Mouse (Mus musculus): Measurements from ENCODE around the gene Ntsr2.

Ntsr2 gene

DNA sequence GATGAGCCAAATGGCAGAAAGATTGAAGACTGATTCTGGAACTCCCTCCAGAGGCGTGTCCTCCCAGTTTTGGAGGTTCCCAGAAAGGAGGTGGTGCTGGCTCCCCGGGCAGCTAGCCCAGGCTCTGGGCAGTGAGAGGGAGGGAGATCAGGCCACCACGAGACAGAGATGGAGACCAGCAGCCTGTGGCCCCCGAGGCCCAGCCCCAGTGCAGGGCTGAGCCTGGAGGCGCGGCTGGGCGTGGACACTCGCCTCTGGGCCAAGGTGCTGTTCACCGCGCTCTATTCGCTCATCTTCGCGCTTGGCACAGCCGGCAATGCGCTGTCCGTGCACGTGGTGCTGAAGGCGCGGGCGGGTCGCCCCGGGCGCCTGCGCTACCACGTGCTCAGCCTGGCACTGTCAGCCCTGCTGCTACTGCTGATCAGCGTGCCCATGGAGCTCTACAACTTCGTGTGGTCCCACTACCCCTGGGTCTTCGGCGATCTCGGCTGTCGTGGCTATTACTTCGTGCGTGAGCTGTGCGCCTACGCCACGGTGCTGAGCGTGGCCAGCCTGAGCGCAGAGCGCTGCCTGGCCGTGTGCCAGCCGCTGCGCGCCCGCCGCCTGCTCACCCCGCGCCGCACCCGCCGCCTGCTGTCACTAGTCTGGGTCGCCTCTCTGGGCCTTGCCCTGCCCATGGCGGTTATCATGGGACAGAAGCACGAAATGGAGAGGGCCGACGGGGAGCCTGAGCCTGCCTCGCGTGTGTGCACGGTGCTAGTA is at the start of gene Ntsr2:
TSS of gene Ntsr2 (plus strand) at position 51 of the 762 bp plus-strand sequence.
- DNase-seq (ENCODE audit: low read depth, low spot score): peak; percentile 55

DNA sequence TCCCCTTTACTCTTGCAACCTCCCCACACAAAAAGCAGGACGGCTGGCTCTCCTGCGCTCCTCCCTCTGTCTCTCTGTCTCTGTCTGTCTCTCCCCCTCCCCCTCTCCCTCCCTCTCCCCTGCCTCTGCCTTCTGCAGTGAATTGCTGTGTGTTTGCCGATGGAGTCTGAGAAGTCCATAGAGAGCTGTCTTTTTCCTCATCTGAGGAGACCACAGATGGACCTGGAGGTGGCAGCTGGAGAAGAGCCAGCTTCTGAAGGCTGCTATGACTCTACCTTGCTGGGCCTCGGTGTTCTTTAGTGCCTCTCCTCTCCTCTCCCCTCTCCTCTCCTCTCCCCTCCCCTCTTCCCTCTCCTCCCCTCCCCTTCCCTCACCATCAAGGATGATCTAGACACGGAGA is 47.6 kb upstream of the Ntsr2 start:
- no peak for DNase-seq (ENCODE audit: low read depth, low spot score)

DNA sequence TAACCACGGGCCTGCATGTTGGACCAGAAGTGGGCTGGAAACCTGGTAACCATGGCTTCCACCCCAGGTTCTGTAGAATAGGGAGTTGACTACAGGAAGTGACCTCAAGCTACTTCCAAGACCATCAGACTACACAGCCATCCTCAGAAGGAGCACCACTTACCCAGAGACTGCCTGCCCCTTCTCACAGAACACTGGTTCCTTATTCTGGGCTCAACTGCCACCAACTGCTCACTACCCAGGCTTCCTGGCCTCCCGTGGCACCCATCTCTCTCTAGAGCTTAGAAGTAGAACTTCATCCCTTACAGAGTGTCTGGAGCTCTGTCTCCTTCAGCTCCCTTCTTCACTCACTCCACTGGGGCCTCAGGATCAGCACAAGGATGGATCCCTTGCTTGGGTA is 42.2 kb upstream of the Ntsr2 start, which contains the start of gene Lpin1:
TSS of gene Lpin1 (minus strand) at position 31 of the 400 bp plus-strand sequence.
- no peak for DNase-seq (ENCODE audit: low read depth, low spot score)

DNA sequence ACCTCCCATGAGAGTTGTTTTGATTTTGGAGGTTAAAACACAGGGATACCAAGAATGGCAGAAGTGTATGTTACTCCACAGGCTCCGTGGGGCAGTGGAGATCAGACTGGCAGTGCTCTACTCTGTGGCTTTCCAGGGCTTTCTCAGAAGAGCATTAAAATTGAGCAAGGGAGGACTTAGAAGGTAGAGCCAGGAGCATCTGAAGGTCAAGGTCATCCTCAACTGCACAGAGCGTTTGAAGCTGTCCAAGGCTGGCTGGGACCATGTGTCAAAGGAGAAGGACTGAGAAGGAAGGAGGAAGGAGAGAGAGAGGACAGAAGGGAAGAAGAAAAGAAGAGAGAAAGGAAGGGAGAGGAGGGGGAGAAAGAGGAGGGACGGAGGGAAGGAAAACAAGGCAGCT is 38.6 kb upstream of the Ntsr2 start:
- DNase-seq (ENCODE audit: low read depth, low spot score): no peak

DNA sequence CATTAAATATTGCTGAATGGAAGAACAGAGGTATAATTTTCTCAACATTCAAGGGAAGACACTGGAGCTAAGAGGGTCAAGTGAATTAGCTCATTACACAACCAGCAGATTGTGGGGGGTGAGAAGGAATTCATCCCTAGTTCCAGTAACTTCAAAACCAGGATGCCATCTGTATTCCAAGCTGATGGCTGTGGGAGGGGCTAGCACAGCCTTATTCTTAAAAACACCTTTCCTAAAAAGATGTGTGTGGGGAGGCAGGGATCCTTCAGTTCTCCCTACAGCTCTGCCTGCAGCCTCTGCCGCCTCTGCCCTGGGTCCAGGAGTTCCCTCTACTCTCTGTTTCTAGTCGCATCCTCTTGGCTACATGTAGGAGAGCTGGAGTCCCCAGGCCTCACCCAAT is 37.4 kb upstream of the Ntsr2 start:
- no peak for DNase-seq (ENCODE audit: low read depth, low spot score)

DNA sequence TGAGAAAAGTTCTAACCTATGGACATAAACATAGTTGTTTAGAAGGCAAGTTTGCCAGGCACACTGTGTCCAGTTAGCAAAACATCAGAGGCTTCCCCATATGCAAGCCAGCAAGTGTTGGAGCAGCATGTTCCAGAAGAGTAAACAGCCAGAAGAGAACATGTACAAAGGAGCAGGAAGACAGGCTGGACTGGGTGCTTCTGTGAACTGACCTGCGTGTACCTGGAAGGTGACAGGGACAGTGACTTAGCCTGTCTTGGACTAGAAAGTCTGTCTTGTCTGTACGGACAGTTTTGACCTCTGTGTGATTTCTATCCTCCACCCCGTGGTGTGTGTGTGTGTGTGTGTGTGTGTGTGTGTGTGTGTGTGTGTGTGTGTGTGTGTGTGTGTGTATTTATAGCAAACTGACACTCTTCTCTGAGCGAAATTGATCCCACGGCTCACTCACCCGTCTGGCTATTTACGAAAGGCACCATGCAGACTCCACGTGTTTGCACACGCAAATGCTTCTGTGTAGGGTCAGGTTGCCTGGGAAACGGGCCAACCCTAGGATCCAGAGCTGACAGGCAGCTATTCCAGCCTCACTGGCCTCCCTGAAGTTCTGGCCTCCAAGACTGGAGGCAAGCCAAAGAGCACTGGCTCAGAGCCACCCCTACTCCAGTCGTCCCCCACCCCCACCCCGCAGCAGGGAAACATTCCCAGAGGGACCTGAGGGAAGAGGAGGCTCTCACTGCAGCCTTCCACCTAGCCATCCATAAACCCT is 34.5 kb upstream of the Ntsr2 start:
- no peak for DNase-seq (ENCODE audit: low read depth, low spot score)

DNA sequence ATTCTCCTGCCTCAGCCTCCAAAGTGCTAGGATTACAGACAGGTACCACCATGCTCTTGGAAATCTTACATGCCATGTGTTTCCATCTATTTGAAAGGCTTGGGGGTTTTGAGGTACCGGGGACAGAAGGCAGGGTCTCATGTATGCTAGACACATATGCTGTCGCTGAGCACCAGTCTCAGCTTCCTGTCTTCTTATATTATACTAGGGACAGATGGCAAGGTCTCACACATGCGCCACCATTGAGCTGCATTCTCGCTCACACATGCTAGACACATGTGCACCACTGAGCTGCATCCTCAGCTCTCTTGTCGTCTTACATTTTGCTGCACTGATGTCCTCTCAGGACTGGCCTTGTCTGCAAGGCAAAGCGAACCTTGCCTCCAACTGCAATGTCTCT is 33.7 kb upstream of the Ntsr2 start:
- DNase-seq (ENCODE audit: low read depth, low spot score): no peak

DNA sequence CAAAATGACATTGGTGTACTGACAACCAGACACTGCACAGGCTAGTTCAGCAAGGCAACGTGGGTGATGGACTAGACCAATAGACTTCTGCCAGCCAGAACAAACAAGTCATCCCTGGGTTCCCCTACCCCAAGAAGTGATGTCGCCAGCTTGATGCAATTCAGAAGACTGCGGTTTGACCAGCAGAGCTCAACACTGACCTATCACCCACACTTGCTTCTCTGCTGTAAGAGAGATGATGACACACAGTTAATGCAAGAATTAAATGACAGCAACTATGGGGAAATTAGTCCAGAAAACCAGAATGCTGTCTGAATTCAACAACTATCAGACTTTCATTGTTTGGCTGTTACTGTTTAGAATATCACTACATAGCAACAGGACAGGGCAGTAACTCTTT is 33.0 kb upstream of the Ntsr2 start:
- DNase-seq (ENCODE audit: low read depth, low spot score): no peak

DNA sequence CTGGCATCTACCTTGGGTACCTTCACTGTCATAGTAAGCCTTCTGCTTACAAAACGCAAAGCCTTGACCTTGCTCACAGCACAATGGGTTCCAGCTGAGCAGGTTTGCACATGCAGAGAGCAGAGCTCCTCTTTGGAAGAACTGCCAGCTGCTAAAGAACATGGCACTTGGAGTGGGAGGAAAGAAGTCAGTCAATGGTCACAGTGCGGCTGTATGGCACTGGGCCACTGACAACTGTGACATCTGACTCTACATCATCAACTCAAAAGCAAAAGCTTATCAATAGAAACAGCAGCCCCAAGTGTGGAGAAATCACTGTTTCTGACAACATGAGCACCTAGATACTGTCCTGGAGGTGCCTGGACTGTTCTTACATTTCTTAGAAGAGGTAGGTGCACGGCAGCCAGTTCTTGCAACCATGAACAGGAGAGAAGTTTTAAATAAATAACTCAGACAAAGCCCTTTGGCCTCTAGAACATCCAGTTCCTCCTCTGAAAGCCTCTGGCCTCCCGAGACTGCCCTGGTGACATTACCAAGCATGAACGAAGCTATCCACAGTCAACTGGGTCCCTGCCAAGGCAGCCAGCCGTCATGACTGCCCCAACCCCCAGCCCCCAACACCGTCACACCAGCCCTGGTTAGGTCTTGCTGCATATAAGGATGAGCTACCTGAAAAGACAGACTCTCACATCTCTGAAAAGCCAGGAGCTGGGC is 22.9 kb upstream of the Ntsr2 start:
- DNase-seq (ENCODE audit: low read depth, low spot score): no peak

DNA sequence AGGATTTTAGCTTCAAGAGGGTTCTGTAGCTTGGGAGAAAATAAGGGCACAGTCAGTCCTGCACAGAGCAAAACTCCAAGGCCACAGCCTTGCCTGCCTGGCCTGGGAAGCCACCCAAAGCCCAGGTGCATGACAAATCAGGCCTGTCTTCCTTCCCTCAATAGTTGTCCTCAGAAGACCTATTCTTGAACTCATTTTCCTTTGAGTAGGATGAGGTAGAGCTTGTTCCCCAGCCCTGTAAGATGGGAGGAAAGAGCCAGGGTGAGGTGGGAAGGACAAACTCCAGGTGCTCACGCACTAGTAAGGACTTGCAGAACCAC is 22.4 kb upstream of the Ntsr2 start:
- no peak for DNase-seq (ENCODE audit: low read depth, low spot score)

DNA sequence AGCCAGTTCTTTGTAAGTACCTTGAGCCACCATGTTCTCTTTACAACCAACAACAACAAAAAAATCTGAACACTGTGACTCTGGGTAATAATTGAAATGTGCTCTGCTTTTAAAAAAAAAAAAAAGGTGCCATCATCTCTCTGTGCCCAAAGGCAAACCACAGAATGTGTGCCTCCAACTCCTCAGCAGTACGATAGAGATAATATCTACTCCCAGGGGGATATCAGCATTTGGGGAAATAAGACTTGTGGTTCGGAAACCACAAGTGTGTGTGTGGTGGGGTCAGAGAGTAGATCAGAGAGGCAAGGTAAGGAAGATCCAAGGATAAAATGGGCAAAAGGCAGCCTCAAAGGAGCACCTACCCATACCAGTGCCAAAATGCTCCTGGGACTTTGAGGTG is 21.8 kb upstream of the Ntsr2 start:
- DNase-seq (ENCODE audit: low read depth, low spot score): no peak

DNA sequence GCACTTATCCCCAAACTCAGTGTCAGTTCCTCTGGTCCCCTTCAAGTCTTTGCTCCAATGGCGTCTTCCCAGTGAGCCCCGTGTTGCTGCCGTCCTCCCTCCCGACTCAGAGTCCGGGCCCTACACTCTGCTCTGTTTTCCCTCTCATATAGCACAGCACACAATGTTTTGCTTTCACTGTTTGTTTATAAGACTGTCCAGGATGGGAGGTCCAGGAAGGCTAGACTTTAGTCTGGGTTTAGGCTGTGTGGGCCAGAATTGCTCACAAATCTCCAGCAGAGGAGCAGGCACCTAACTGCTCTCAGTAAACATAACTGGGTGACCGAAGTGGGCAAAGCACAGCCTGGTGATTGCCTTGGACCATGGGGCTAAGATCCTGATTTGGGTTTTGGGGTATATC is 19.9 kb upstream of the Ntsr2 start:
- no peak for DNase-seq (ENCODE audit: low read depth, low spot score)

DNA sequence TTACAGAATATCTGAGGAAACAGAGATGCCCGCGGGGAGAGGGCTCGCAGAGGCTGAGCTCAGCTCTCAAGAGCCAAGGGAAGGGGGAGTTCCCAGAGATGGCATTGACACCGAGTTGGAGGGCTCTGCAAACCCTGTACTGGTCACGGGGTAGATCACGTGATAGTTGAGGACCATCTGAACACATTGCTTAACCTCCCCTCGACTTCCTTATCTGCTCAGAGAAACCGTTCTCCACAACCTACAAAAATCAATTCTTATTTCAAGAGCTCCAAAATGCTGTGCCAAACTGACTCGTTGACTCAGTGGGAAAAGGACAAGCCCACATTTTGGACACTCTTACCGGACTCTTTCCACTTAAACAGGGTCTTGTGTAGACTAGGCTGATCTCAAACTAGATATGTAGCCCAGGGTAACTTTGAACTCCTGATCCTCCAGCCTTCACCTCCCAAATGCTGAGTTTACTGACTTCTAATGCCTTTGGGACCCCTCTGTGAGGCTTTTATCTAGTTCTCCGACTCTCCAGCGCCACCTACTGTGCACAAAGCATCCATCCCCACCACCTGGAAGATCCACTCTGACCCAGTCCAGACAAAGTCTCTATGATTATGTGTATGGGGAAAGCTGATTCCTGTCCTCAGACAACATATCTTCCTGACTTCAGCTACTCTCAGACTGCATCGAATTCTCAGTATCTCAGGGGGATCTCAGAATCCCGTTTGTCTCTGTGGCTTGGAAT is 18.9 kb upstream of the Ntsr2 start:
- DNase-seq (ENCODE audit: low read depth, low spot score): peak; percentile 56

DNA sequence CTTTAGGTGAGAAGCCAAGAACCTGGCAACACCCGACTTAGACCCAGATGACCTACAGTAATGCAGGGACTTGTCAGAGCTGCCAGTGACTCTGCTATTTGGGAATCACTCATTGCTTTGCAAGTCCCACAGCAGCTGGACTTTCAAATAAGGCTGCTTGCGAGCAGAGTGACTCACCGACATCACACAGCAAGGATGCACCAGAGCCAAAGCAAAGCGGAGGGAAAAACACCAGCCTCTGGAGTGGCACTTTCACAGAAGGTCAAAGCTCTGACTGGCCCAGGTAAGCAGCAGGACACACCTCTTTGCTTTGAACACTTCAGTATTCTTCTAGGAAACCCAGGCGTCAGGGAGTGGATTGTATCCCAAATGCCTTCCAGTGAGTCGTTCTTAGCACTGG is 17.4 kb upstream of the Ntsr2 start:
- no peak for DNase-seq (ENCODE audit: low read depth, low spot score)

DNA sequence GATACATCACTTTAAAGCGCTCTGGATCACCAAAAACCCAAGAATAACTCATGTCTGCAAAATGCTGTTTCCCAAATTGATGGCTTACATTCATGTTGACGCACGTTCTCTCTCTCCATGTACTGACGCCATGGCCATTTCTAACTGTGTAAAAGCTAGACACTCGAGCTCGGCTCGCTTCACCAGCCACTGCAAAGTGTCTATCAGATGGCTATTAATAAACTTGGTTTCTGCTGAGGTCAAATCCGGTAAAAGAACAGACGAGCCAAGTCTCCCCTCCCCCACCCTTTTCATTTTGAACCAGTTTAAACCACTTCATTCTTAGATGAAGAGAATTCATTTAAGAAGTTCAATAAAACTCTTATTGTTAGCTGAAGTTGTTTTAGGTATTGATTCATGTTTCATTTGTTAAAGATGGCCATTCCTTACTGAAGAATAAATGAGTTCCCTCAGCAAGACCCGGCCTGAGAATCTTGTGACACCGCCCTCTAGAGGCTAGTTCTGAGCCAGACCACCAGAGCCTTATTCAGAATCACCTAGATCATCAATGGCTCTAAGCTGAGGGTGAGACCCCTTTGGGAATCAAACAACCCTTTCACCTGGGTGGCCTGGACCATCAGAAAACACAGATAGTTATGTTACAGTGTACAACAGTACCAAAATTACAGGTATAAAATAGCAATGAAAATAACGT is 14.0 kb upstream of the Ntsr2 start:
- DNase-seq (ENCODE audit: low read depth, low spot score): peak; percentile 35

DNA sequence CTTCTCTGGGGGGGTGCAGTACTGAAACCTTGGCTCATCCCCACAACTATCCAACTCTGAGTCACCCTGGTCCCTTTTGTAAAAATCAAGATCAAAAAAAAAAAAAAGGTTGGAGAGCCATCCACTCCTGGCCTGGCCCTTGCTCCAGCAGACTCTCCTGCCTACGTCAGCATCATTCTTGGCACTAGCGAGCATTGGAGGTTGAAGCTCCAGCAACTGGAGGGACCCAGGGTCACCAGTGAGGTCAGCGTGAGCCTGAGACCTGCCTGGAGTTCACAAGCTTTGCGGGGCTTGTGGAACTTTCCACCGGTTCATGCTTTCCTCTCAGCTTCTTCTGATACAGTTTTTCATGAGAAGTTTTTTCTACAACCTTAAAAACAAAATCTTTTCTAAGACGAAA is 13.1 kb upstream of the Ntsr2 start:
- DNase-seq (ENCODE audit: low read depth, low spot score): no peak

DNA sequence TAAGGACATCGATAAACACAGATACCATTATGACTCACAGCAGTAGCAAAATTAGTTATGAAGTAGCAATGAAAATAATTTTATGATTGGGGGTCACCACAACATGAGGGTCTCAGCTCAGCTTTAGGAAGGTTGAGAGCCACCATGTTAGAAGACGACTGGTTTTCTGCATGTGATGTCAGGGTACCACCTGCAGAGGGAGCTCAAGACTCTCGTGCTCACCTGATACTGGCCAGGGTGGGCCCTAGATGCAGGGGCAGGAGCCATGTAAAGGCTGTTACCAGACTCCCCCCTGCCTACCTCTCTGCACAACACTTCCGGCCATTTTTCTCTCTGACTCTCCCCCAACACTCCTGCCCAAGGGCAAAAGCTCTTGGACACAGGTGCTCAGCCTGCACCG is 11.2 kb upstream of the Ntsr2 start:
- peak; percentile 43 for DNase-seq (ENCODE audit: low read depth, low spot score)

DNA sequence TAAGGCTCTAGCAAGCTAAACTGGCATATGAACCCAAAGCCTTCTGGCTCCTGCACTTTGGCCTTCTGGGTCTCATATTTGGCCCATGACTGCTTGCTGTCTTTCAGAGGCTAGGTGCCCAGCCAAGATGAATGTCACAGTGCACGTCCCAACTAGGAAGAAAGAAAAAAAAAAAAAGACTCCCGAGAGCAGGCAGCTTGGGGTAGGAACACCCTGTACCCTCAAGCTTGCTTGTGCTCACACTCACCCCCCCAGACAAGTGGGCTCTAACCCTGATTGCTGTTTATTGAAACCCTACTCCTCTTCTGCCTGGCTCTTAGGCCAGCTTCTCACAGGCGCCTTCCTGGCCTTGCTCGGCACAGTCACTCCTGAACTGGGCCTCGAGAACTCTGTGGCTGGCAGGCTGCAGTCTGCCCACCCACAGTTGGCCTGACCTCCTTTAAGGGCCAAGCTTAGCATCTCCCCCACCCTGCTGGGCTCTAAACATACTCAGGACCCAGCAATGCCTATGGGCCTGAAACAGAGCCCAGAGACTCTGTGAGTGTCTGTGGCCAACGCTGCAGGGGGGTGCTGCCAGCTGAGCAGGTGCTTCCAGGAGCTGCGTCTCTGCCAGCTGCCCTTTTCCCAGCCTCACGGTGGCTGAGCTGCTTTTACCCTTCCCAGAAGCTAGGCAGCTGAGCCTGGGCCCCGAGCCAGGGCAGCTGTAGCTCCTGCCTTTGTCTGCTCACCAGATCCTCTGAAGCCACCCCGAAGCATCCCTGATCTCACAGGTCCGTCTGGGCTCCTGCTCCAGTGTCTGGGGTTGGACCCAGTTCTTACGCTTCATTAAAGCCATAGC is 9.5 kb upstream of the Ntsr2 start:
- no peak for DNase-seq (ENCODE audit: low read depth, low spot score)

DNA sequence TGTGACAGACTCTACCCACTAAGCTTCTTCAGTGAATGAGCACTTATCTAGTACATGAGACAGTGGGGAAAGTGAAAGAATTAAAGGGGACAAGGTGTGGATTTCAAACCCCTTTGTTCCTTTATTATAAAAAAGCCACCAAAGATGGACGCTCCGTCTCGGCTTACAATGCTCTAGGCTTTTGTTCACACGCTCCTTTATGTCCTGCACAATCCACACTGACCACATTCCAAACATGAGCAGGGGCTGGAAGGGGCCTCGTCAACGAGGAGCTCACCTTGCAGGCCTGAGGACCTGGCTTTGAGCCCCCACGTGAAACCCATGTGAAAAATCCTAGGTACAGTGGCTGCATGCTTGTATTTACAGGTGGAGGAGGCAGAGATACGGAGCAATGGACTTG is 8.5 kb upstream of the Ntsr2 start:
- DNase-seq (ENCODE audit: low read depth, low spot score): no peak

DNA sequence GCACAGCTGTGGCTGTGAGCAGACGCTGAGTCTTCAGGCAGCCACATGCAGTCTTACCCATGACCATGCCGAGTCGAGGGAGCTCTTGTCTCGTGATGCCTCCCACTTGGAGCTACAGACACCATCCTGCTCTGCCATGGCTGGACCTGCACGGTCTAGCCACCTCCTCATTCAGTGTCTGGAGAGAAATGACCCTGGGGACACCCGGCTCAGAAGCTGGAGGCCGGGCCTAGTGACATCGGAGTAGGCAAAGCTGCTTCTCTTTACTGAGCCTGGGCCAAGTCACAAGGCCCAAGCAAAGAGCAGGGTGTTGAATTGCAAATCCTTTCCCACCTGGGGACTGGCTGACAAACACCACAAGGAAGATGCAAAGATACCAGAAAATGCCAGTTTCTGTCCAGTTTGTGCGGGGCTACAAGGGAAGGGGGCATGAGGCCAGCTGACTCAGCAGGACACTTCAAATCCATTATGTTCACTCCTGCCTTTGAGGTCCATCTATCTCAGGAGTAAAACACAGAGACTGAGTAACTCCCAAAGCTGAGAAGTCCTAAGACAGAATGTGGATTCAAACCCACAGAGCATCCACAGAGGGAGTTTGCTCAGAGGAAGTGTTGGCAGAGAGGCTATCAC is 6.3 kb upstream of the Ntsr2 start:
- DNase-seq (ENCODE audit: low read depth, low spot score): no peak

All from ES-CJ7 (cell line).